Mouse (Mus musculus) stomach, embryonic 16.5 days (tissue): ENCODE results near the gene Bmpr1a. TPM values are rescaled to one million over a fixed set of nuclear protein-coding genes. Genes with fewer than 3 reads are reported as not detected.

ENCODE experiments used
- ATAC-seq: fragments of 200-750 bp; cut with Nextera tagmentation; 2 replicates; pipeline ENCODE4 v1.8.0; 2017; ENCODE audit warnings: moderate number of reproducible peaks, moderate TSS enrichment; ENCODE audit not compliant: insufficient read depth, low FRiP score
- H3K27ac ChIP-seq: fragments of 300-500 bp; sonication (generic); 2 replicates; pipeline ENCODE4 v1.5.1; 2014; ENCODE audit warnings: low read length
- H3K27me3 ChIP-seq: fragments of 300-500 bp; sonication (generic); 2 replicates; pipeline ENCODE4 v1.6.1; 2014; ENCODE audit warnings: low read length, control low read depth, mixed read lengths; ENCODE audit not compliant: control insufficient read depth, insufficient read depth
- H3K36me3 ChIP-seq: fragments of 300-500 bp; sonication (generic); 2 replicates; pipeline ENCODE4 v1.6.1; 2014; ENCODE audit warnings: low read length; ENCODE audit not compliant: control insufficient read depth, insufficient read depth
- H3K4me1 ChIP-seq: fragments of 300-500 bp; sonication (generic); 2 replicates; pipeline ENCODE4 v1.6.1; 2014; ENCODE audit warnings: low read length, control low read depth, mixed read lengths; ENCODE audit not compliant: control insufficient read depth, insufficient read depth
- H3K4me2 ChIP-seq: fragments of 300-500 bp; sonication (generic); 2 replicates; pipeline ENCODE4 v1.6.1; 2014; ENCODE audit warnings: low read depth, low read length, mixed read lengths
- H3K4me3 ChIP-seq: fragments of 300-500 bp; sonication (generic); replicated peaks from 2 replicates; pipeline ENCODE4 v1.5.1; 2014; ENCODE audit warnings: mild to moderate bottlenecking, low read length
- H3K9ac ChIP-seq: fragments of 300-500 bp; sonication (generic); 2 replicates; pipeline ENCODE4 v1.6.1; 2014; ENCODE audit warnings: low read length
- H3K9me3 ChIP-seq: fragments of 300-500 bp; sonication (generic); replicated peaks from 2 replicates; pipeline ENCODE4 v1.6.1; 2016; ENCODE audit warnings: low read length, control low read depth; ENCODE audit not compliant: control insufficient read depth
- whole genome bisulfite sequencing: fragments of 180-500 bp; shearing (Covaris S2); extraction: QIAGEN DNeasy Blood & Tissue Kit; methylation state at CpG from one replicate; pipeline ENCODE4 v1.1.7; 2014; 5-methylcytosine and 5-hydroxymethylcytosine counted together
- polyA plus RNA-seq: library from polyadenylated mRNA; unstranded; fragments of >200 nt; fragmentation: Nextera tagmentation; extraction: Ambion mirVana; gene quantifications from 2 replicates; pipeline ENCODE4 v1.2.1, GENCODE M21; 2015

Gene Bmpr1a
- polyA plus RNA-seq, 1 experiment from 2014 or later: 22.9 TPM

GRCm38 (mm10) chr14:34450451-34450850, 52.7 kb downstream of the Bmpr1a start:
- Histone ChIP-seq H3K36me3 (peaks cover 10% of the 10 kb centered on the region; the same call in 1 of the 2 replicates), H3K4me2 (no peak overlapping the region), H3K9ac (no peak overlapping the region), H3K27me3 (no peaks in the 10 kb centered on the region), H3K4me3 (no peak overlapping the region), H3K9me3 (no peaks in the 10 kb centered on the region), H3K27ac (no peak overlapping the region), H3K4me1 (peaks cover 16% of the 10 kb centered on the region)
- ATAC-seq: no peak
- WGBS: 77% methylated on average over 5 of the region's 5 CpGs

- H3K4me3 ChIP-seq: no peak overlapping the region
- no peak overlapping the region for H3K9ac ChIP-seq
- WGBS: 51% methylated on average over 9 of the region's 9 CpGs
- no peaks in the 10 kb centered on the region for H3K27me3 ChIP-seq
- no peak overlapping the region for H3K4me2 ChIP-seq
- peaks cover 10% of the 10 kb centered on the region; the same call in 1 of the 2 replicates for H3K36me3 ChIP-seq
- 0 out of 2 replicates have a peak overlapping the region, but pooled peaks have one; percentile 21 for H3K27ac ChIP-seq
- no peak for ATAC-seq
- H3K4me1 ChIP-seq: peaks cover 20% of the 10 kb centered on the region
- H3K9me3 ChIP-seq: no peaks in the 10 kb centered on the region
These were observed 53.3 kb downstream of the Bmpr1a start for GRCm38 (mm10) chr14:34449807-34450206.

GRCm38 (mm10) chr14:34448398-34448797, 54.7 kb downstream of the Bmpr1a start:
- no peaks in the 10 kb centered on the region for H3K27me3 ChIP-seq
- H3K9me3 ChIP-seq: no peaks in the 10 kb centered on the region
- H3K27ac ChIP-seq: no peak overlapping the region
- H3K4me3 ChIP-seq: no peak overlapping the region
- no peak overlapping the region for H3K9ac ChIP-seq
- no peak overlapping the region for H3K4me2 ChIP-seq
- H3K36me3 ChIP-seq: peaks cover 10% of the 10 kb centered on the region; the same call in 1 of the 2 replicates
- peaks cover 19% of the 10 kb centered on the region for H3K4me1 ChIP-seq
- no peak for ATAC-seq

- Histone ChIP-seq H3K4me3 (no peak overlapping the region), H3K4me2 (no peak overlapping the region), H3K9me3 (no peaks in the 10 kb centered on the region), H3K36me3 (peaks cover 10% of the 10 kb centered on the region; the same call in 1 of the 2 replicates), H3K4me1 (peaks cover 19% of the 10 kb centered on the region), H3K27ac (no peak overlapping the region), H3K27me3 (no peaks in the 10 kb centered on the region), H3K9ac (no peak overlapping the region)
- ATAC-seq: no peak
- 53% methylated on average over 4 of the region's 4 CpGs for WGBS
These were observed 55.5 kb downstream of the Bmpr1a start for GRCm38 (mm10) chr14:34447659-34448058.

- ATAC-seq: no peak
- Histone ChIP-seq H3K9me3 (no peaks in the 10 kb centered on the region), H3K4me1 (peaks cover 19% of the 10 kb centered on the region), H3K27ac (no peak overlapping the region), H3K9ac (no peak overlapping the region), H3K27me3 (no peaks in the 10 kb centered on the region), H3K4me3 (no peak overlapping the region), H3K4me2 (no peak overlapping the region), H3K36me3 (peaks cover 10% of the 10 kb centered on the region; the same call in 1 of the 2 replicates)
- WGBS: 95% methylated on average over 6 of the region's 6 CpGs
These were observed 56.5 kb downstream of the Bmpr1a start for GRCm38 (mm10) chr14:34446624-34447023.

GRCm38 (mm10) chr14:34445348-34445747, 57.8 kb downstream of the Bmpr1a start:
- Histone ChIP-seq H3K9ac (no peak overlapping the region), H3K27me3 (no peaks in the 10 kb centered on the region), H3K9me3 (no peaks in the 10 kb centered on the region), H3K27ac (no peak overlapping the region), H3K4me2 (no peak overlapping the region), H3K4me1 (peaks cover 19% of the 10 kb centered on the region), H3K4me3 (no peak overlapping the region), H3K36me3 (peaks cover 15% of the 10 kb centered on the region)
- no peak for ATAC-seq
- 61% methylated on average over 3 of the region's 3 CpGs for WGBS

- Histone ChIP-seq H3K4me2 (no peak overlapping the region), H3K27me3 (no peaks in the 10 kb centered on the region), H3K9ac (no peak overlapping the region), H3K27ac (peak overlapping the region; percentile 61; the same call in 1 of the 2 replicates), H3K4me3 (no peak overlapping the region), H3K36me3 (peaks cover 15% of the 10 kb centered on the region), H3K9me3 (no peaks in the 10 kb centered on the region), H3K4me1 (peaks cover 16% of the 10 kb centered on the region)
- no peak for ATAC-seq
These were observed 58.2 kb downstream of the Bmpr1a start for GRCm38 (mm10) chr14:34444924-34445323.

- ATAC-seq: no peak
- Histone ChIP-seq H3K4me1 (peaks cover 10% of the 10 kb centered on the region), H3K36me3 (peaks cover 15% of the 10 kb centered on the region), H3K9ac (no peak overlapping the region), H3K4me2 (no peak overlapping the region), H3K4me3 (no peak overlapping the region), H3K27ac (peak overlapping the region; percentile 61; the same call in 1 of the 2 replicates), H3K27me3 (no peaks in the 10 kb centered on the region), H3K9me3 (no peaks in the 10 kb centered on the region)
- WGBS: 64% methylated on average over 5 of the region's 5 CpGs
These were observed 58.8 kb downstream of the Bmpr1a start for GRCm38 (mm10) chr14:34444368-34444767.

- H3K36me3 ChIP-seq: peaks cover 12% of the 10 kb centered on the region
- H3K27ac ChIP-seq: no peak overlapping the region
- H3K9me3 ChIP-seq: no peaks in the 10 kb centered on the region
- no peaks in the 10 kb centered on the region for H3K27me3 ChIP-seq
- WGBS: 79% methylated on average over 4 of the region's 4 CpGs
- H3K4me3 ChIP-seq: no peak overlapping the region
- ATAC-seq: no peak
- no peak overlapping the region for H3K9ac ChIP-seq
- H3K4me2 ChIP-seq: no peak overlapping the region
- peaks cover 9% of the 10 kb centered on the region; the same call in 1 of the 2 replicates for H3K4me1 ChIP-seq
These were observed 60.6 kb downstream of the Bmpr1a start for GRCm38 (mm10) chr14:34442531-34442930.
